Mouse (Mus musculus): ENCODE measurements at regions not wholly inside any gene's neighbourhood (a gene's known extent, or its start where the extent isn't known, plus 50 kb on each side); places are given as distances from the start of the nearest gene placed in this dataset.

GRCm38 (mm10) chr3:131795108-131796005 is 230.8 kb downstream of the Papss1 start:
- DNase-seq (ENCODE audit: low spot score in 2 of 2): no peak

GRCm38 (mm10) chr3:131799774-131800173 is 235.2 kb downstream of the Papss1 start:
- DNase-seq (ENCODE audit: low spot score in 2 of 2): no peak

GRCm38 (mm10) chr3:131801551-131801950 is 237.0 kb downstream of the Papss1 start:
- DNase-seq (ENCODE audit: low spot score in 2 of 2): no peak

GRCm38 (mm10) chr3:131802841-131803240 is 238.3 kb downstream of the Papss1 start:
- no peak for DNase-seq (ENCODE audit: low spot score in 2 of 2)

- peak; percentile 20 for DNase-seq (ENCODE audit: low spot score in 2 of 2)
These were observed 243.6 kb downstream of the Papss1 start for GRCm38 (mm10) chr3:131808127-131808526.

- DNase-seq (ENCODE audit: low spot score in 2 of 2): peak in 1 of 2 experiments; percentile 22
These were observed 248.4 kb downstream of the Papss1 start for GRCm38 (mm10) chr3:131812968-131813367.

- no peak for DNase-seq (ENCODE audit: low spot score in 2 of 2)
These were observed 254.2 kb downstream of the Papss1 start for GRCm38 (mm10) chr3:131818806-131819205.

GRCm38 (mm10) chr3:131857442-131857841 is 227.7 kb upstream of the Dkk2 start:
- DNase-seq (ENCODE audit: low spot score in 2 of 2): no peak

- DNase-seq (ENCODE audit: low spot score in 2 of 2): no peak
These were observed 226.0 kb upstream of the Dkk2 start for GRCm38 (mm10) chr3:131859083-131859482.

- DNase-seq (ENCODE audit: low spot score in 2 of 2): no peak
These were observed 220.0 kb upstream of the Dkk2 start for GRCm38 (mm10) chr3:131865106-131865505.

- DNase-seq (ENCODE audit: low spot score in 2 of 2): no peak
These were observed 217.8 kb upstream of the Dkk2 start for GRCm38 (mm10) chr3:131867266-131867665.

GRCm38 (mm10) chr3:131868219-131868964 is 216.7 kb upstream of the Dkk2 start:
- no peak for DNase-seq (ENCODE audit: low spot score in 2 of 2)

GRCm38 (mm10) chr3:131869306-131869705 is 215.8 kb upstream of the Dkk2 start:
- DNase-seq (ENCODE audit: low spot score in 2 of 2): no peak

GRCm38 (mm10) chr3:131882667-131883066 is 202.4 kb upstream of the Dkk2 start:
- no peak for DNase-seq (ENCODE audit: low spot score in 2 of 2)

GRCm38 (mm10) chr3:131886470-131886869 is 198.6 kb upstream of the Dkk2 start:
- DNase-seq (ENCODE audit: low spot score in 2 of 2): peak in 1 of 2 experiments; percentile 25

GRCm38 (mm10) chr3:131886984-131887383 is 198.1 kb upstream of the Dkk2 start:
- no peak for DNase-seq (ENCODE audit: low spot score in 2 of 2)

GRCm38 (mm10) chr3:131887670-131888069 is 197.4 kb upstream of the Dkk2 start:
- no peak for DNase-seq (ENCODE audit: low spot score in 2 of 2)

GRCm38 (mm10) chr3:131891941-131892340 is 193.2 kb upstream of the Dkk2 start:
- no peak for DNase-seq (ENCODE audit: low spot score in 2 of 2)

- DNase-seq (ENCODE audit: low spot score in 2 of 2): no peak
These were observed 191.9 kb upstream of the Dkk2 start for GRCm38 (mm10) chr3:131893061-131893804.

- DNase-seq (ENCODE audit: low spot score in 2 of 2): no peak
These were observed 190.0 kb upstream of the Dkk2 start for GRCm38 (mm10) chr3:131895057-131895456.

- DNase-seq (ENCODE audit: low spot score in 2 of 2): no peak
These were observed 171.6 kb upstream of the Dkk2 start for GRCm38 (mm10) chr3:131913534-131913933.

GRCm38 (mm10) chr3:131914372-131914771 is 170.7 kb upstream of the Dkk2 start:
- DNase-seq (ENCODE audit: low spot score in 2 of 2): peak; percentile 24 to 38
